Mouse (Mus musculus): ENCODE measurements around the gene Stra6l. TPM values are rescaled to one million over a fixed set of nuclear protein-coding genes. Genes with fewer than 3 reads are reported as not detected.

Stra6l gene
- 6.9 and 8.7 TPM in 2 replicates for polyA plus RNA-seq (2014; fragmentation: Nextera tagmentation; extraction: Ambion mirVana)

GRCm38 (mm10) chr4:45848109-45848824 lies at the start of gene Stra6l:
TSS of gene Stra6l (plus strand) at chr4:45848664.
- DNase-seq (ENCODE audit: low spot score): no peak
- peak within 1 kb of the TSS; percentile 30 for H3K4me2 ChIP-seq (ENCODE audit: low read length)
- peak; percentile 80 for ATAC-seq (replicated peaks; ENCODE audit: low FRiP score, low TSS enrichment, low read depth)
- H3K27ac ChIP-seq (ENCODE audit: low read depth): peak within 1 kb of the TSS; percentile 51
- 0 out of 2 replicates have a peak within 1 kb of the TSS, but pooled peaks have one; percentile 2 for H3K9ac ChIP-seq (ENCODE audit: low read length)
- no peaks in the 10 kb centered on the region for H3K36me3 ChIP-seq (ENCODE audit: control insufficient read depth, insufficient read depth, low read length)
- WGBS: 27% methylated on average over 10 of the region's 10 CpGs
- H3K9me3 ChIP-seq (ENCODE audit: control insufficient read depth, low read length): no peaks in the 10 kb centered on the region
- peak within 1 kb of the TSS; percentile 13; the same call in 1 of the 2 replicates for H3K4me3 ChIP-seq (ENCODE audit: low read depth, low read length)
- no peaks in the 10 kb centered on the region for H3K27me3 ChIP-seq (replicated peaks; ENCODE audit: control insufficient read depth, insufficient read depth, low read length)
- peaks cover 5% of the 10 kb centered on the region for H3K4me1 ChIP-seq (replicated peaks; ENCODE audit: control insufficient read depth, insufficient read depth, low read length)

GRCm38 (mm10) chr4:45798964-45799363 lies 49.5 kb upstream of the Stra6l start, which contains the start of gene Aldh1b1:
TSS of gene Aldh1b1 (plus strand) at chr4:45799022.
- no peaks in the 10 kb centered on the region for H3K27me3 ChIP-seq (replicated peaks; ENCODE audit: control insufficient read depth, insufficient read depth, low read length)
- under 1% methylated on average over 26 of the region's 26 CpGs for WGBS
- peak within 1 kb of the TSS; percentile 57 for H3K4me2 ChIP-seq (ENCODE audit: low read length)
- peak; percentile 87 for DNase-seq (ENCODE audit: low spot score)
- H3K9ac ChIP-seq (ENCODE audit: low read length): peak within 1 kb of the TSS; percentile 51
- H3K27ac ChIP-seq (ENCODE audit: low read depth): peak within 1 kb of the TSS; percentile 87
- peak within 1 kb of the TSS; percentile 49 for H3K4me3 ChIP-seq (ENCODE audit: low read depth, low read length)
- peak; percentile 79 for ATAC-seq (replicated peaks; ENCODE audit: low FRiP score, low TSS enrichment, low read depth)
- peaks cover 18% of the 10 kb centered on the region for H3K36me3 ChIP-seq (ENCODE audit: control insufficient read depth, insufficient read depth, low read length)
- H3K9me3 ChIP-seq (ENCODE audit: control insufficient read depth, low read length): no peaks in the 10 kb centered on the region
- peaks cover 30% of the 10 kb centered on the region for H3K4me1 ChIP-seq (replicated peaks; ENCODE audit: control insufficient read depth, insufficient read depth, low read length)

GRCm38 (mm10) chr4:45799956-45800537 lies 48.4 kb upstream of the Stra6l start:
- peak overlapping the region; percentile 49 for H3K4me3 ChIP-seq (ENCODE audit: low read depth, low read length)
- ATAC-seq (replicated peaks; ENCODE audit: low FRiP score, low TSS enrichment, low read depth) (no peak), DNase-seq (ENCODE audit: low spot score) (no peak)
- H3K4me1 ChIP-seq (replicated peaks; ENCODE audit: control insufficient read depth, insufficient read depth, low read length): peaks cover 28% of the 10 kb centered on the region
- 10% methylated on average over 3 of the region's 3 CpGs for WGBS
- H3K9me3 ChIP-seq (ENCODE audit: control insufficient read depth, low read length): no peaks in the 10 kb centered on the region
- no peaks in the 10 kb centered on the region for H3K27me3 ChIP-seq (replicated peaks; ENCODE audit: control insufficient read depth, insufficient read depth, low read length)
- H3K4me2 ChIP-seq (ENCODE audit: low read length): peak overlapping the region; percentile 57
- H3K36me3 ChIP-seq (ENCODE audit: control insufficient read depth, insufficient read depth, low read length): peaks cover 23% of the 10 kb centered on the region
- no peak overlapping the region for H3K9ac ChIP-seq (ENCODE audit: low read length)
- H3K27ac ChIP-seq (ENCODE audit: low read depth): peak overlapping the region; percentile 73

- Histone ChIP-seq H3K4me1 (replicated peaks; ENCODE audit: control insufficient read depth, insufficient read depth, low read length) (peaks cover 8% of the 10 kb centered on the region; the same call in 1 of the 2 replicates), H3K4me2 (ENCODE audit: low read length) (no peak overlapping the region)
Observed at GRCm38 (mm10) chr4:45802900-45803299, 45.6 kb upstream of the Stra6l start.

GRCm38 (mm10) chr4:45808034-45808433 lies 40.4 kb upstream of the Stra6l start:
- Histone ChIP-seq H3K27ac (ENCODE audit: low read depth) (no peak overlapping the region), H3K36me3 (ENCODE audit: control insufficient read depth, insufficient read depth, low read length) (peaks cover 22% of the 10 kb centered on the region), H3K27me3 (replicated peaks; ENCODE audit: control insufficient read depth, insufficient read depth, low read length) (no peaks in the 10 kb centered on the region), H3K4me1 (replicated peaks; ENCODE audit: control insufficient read depth, insufficient read depth, low read length) (no peaks in the 10 kb centered on the region), H3K9ac (ENCODE audit: low read length) (no peak overlapping the region), H3K4me3 (ENCODE audit: low read depth, low read length) (no peak overlapping the region), H3K4me2 (ENCODE audit: low read length) (no peak overlapping the region), H3K9me3 (ENCODE audit: control insufficient read depth, low read length) (no peaks in the 10 kb centered on the region)
- no peak for ATAC-seq (replicated peaks; ENCODE audit: low FRiP score, low TSS enrichment, low read depth)
- 56% methylated on average over 7 of the region's 7 CpGs for WGBS
- DNase-seq (ENCODE audit: low spot score): no peak

More at GRCm38 (mm10) chr4:45802900-45803299, 45.6 kb upstream of the Stra6l start:
- Histone ChIP-seq H3K9ac (ENCODE audit: low read length) (no peak overlapping the region), H3K9me3 (ENCODE audit: control insufficient read depth, low read length) (no peaks in the 10 kb centered on the region), H3K27me3 (replicated peaks; ENCODE audit: control insufficient read depth, insufficient read depth, low read length) (no peaks in the 10 kb centered on the region), H3K27ac (ENCODE audit: low read depth) (no peak overlapping the region), H3K4me3 (ENCODE audit: low read depth, low read length) (no peak overlapping the region), H3K36me3 (ENCODE audit: control insufficient read depth, insufficient read depth, low read length) (peaks cover 30% of the 10 kb centered on the region)
- no peak for ATAC-seq (replicated peaks; ENCODE audit: low FRiP score, low TSS enrichment, low read depth)
- DNase-seq (ENCODE audit: low spot score): no peak
- 93% methylated on average over 14 of the region's 14 CpGs for WGBS

GRCm38 (mm10) chr4:45811250-45811649 lies 37.2 kb upstream of the Stra6l start:
- no peaks in the 10 kb centered on the region for H3K4me1 ChIP-seq (replicated peaks; ENCODE audit: control insufficient read depth, insufficient read depth, low read length)
- no peaks in the 10 kb centered on the region for H3K27me3 ChIP-seq (replicated peaks; ENCODE audit: control insufficient read depth, insufficient read depth, low read length)
- H3K4me2 ChIP-seq (ENCODE audit: low read length): no peak overlapping the region
- H3K4me3 ChIP-seq (ENCODE audit: low read depth, low read length): no peak overlapping the region
- H3K36me3 ChIP-seq (ENCODE audit: control insufficient read depth, insufficient read depth, low read length): no peaks in the 10 kb centered on the region
- H3K9me3 ChIP-seq (ENCODE audit: control insufficient read depth, low read length): no peaks in the 10 kb centered on the region
- H3K27ac ChIP-seq (ENCODE audit: low read depth): no peak overlapping the region
- ATAC-seq (replicated peaks; ENCODE audit: low FRiP score, low TSS enrichment, low read depth) (no peak), DNase-seq (ENCODE audit: low spot score) (no peak)
- H3K9ac ChIP-seq (ENCODE audit: low read length): no peak overlapping the region
- 28% methylated on average over 8 of the region's 8 CpGs for WGBS

- peak; percentile 72 for DNase-seq (ENCODE audit: low spot score)
- Histone ChIP-seq H3K4me3 (ENCODE audit: low read depth, low read length) (no peak overlapping the region), H3K27me3 (replicated peaks; ENCODE audit: control insufficient read depth, insufficient read depth, low read length) (no peaks in the 10 kb centered on the region), H3K4me1 (replicated peaks; ENCODE audit: control insufficient read depth, insufficient read depth, low read length) (peaks cover 15% of the 10 kb centered on the region), H3K4me2 (ENCODE audit: low read length) (no peak overlapping the region), H3K36me3 (ENCODE audit: control insufficient read depth, insufficient read depth, low read length) (no peaks in the 10 kb centered on the region), H3K27ac (ENCODE audit: low read depth) (no peak overlapping the region), H3K9me3 (ENCODE audit: control insufficient read depth, low read length) (no peaks in the 10 kb centered on the region), H3K9ac (ENCODE audit: low read length) (no peak overlapping the region)
- no peak for ATAC-seq (replicated peaks; ENCODE audit: low FRiP score, low TSS enrichment, low read depth)
- WGBS: 51% methylated on average over 7 of the region's 7 CpGs
Observed at GRCm38 (mm10) chr4:45815542-45815941, 32.9 kb upstream of the Stra6l start.

GRCm38 (mm10) chr4:45818814-45819207 lies 29.7 kb upstream of the Stra6l start:
- H3K9me3 ChIP-seq (ENCODE audit: control insufficient read depth, low read length): no peaks in the 10 kb centered on the region
- ATAC-seq (replicated peaks; ENCODE audit: low FRiP score, low TSS enrichment, low read depth) (no peak), DNase-seq (ENCODE audit: low spot score) (no peak)
- no peaks in the 10 kb centered on the region for H3K36me3 ChIP-seq (ENCODE audit: control insufficient read depth, insufficient read depth, low read length)
- peak overlapping the region; percentile 64 for H3K4me2 ChIP-seq (ENCODE audit: low read length)
- peaks cover 15% of the 10 kb centered on the region for H3K4me1 ChIP-seq (replicated peaks; ENCODE audit: control insufficient read depth, insufficient read depth, low read length)
- H3K27me3 ChIP-seq (replicated peaks; ENCODE audit: control insufficient read depth, insufficient read depth, low read length): peaks cover 11% of the 10 kb centered on the region
- 31% methylated on average over 3 of the region's 4 CpGs for WGBS
- peak overlapping the region; percentile 16; the same call in 1 of the 2 replicates for H3K4me3 ChIP-seq (ENCODE audit: low read depth, low read length)
- H3K9ac ChIP-seq (ENCODE audit: low read length): no peak overlapping the region
- H3K27ac ChIP-seq (ENCODE audit: low read depth): peak overlapping the region; percentile 59

Data from intestine, embryonic 14.5 days (tissue).